Mouse (Mus musculus): ENCODE results near the gene Rhov.

GRCm38 (mm10) chr2:119276926-119277325, 5.9 kb upstream of the Rhov start:
- TF ChIP-seq GATA1 (IDR thresholded peaks at IDR 0.05; ENCODE audit: low read length) (no peak), TAL1 (IDR thresholded peaks at IDR 0.05; ENCODE audit: low read length) (no peak)

Measured in erythroblast, embryonic 14.5 days (primary cell).